Mouse (Mus musculus): ENCODE measurements around the gene Olfr263.
"Not testable (repeated sequence)": the region's sequence is repeated elsewhere in the genome, so short reads cannot be mapped to it uniquely, and the experiment has no call there.

The Olfr263 gene

DNA sequence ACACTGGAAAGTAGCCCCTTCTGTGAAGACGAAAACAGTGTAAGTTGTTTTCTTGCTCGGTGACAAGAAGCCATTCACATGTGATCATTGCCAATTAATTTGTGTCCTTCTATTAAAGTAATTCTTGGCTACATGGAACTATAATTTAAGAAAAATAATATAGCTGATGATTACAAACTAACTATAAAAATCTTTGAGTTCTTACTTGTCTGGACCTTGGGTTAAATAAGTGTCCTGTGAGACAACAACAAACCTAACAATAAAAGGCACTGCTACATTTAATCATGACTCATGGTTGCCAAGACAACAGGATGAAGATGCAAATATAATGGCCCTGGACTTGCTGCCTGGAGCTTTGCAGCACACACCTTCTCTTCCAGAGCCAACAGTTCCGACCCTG, at the start of gene Olfr263:
Olfr263 (plus strand) TSS at position 301 of the 400 bp plus-strand sequence.
- DNase-seq (ENCODE audit: extremely low spot score, low spot score), result not testable (repeated sequence)

- no peak for DNase-seq (ENCODE audit: extremely low spot score, low spot score)
Observed at GRCm38 (mm10) chr13:21082686-21083085, 46.8 kb upstream of the Olfr263 start.

DNA sequence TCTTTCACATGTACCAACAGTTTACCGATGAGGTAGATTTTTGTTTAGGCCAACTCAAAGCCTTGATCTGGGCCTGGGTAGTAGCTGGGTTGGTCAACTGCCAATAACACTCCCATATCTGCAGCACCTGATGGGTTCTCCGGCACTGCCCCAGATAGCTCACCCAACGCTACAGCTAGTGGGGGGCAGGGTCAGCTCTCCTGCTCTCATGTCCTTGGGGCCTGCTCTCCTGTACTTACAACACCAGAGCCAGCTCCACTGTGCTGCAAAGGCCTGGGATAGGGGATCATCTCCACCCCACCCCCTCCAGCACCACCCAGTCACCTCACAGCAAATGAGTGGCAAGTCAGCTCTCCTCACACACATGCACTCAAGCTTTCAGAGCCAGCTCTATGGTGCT, 19.7 kb upstream of the Olfr263 start:
- DNase-seq (ENCODE audit: extremely low spot score, low spot score), result no peak

- DNase-seq (ENCODE audit: extremely low spot score, low spot score), result no peak
Observed at GRCm38 (mm10) chr13:21110441-21110840, 19.0 kb upstream of the Olfr263 start.

DNA sequence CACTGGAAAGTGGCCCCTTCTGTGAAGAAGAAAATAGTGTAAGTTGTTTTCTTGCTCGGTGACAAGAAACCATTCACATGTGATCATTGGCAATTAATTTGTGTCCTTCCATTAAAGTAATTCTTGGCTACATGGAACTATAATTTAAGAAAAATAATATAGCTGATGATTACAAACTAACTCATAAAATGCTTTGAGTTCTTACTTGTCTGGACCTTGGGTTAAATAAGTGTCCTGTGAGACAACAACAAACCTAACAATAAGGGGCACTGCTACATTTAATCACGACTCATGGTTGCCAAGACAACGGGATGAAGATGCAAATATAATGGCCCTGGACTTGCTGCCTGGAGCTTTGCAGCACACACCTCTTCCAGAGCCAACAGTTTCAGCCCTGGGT, 18.3 kb upstream of the Olfr263 start, which contains the start of gene Olfr1369-ps1:
Olfr1369-ps1 (plus strand) TSS at position 301 of the 400 bp plus-strand sequence.
- DNase-seq (ENCODE audit: extremely low spot score, low spot score), result not testable (repeated sequence)

DNA sequence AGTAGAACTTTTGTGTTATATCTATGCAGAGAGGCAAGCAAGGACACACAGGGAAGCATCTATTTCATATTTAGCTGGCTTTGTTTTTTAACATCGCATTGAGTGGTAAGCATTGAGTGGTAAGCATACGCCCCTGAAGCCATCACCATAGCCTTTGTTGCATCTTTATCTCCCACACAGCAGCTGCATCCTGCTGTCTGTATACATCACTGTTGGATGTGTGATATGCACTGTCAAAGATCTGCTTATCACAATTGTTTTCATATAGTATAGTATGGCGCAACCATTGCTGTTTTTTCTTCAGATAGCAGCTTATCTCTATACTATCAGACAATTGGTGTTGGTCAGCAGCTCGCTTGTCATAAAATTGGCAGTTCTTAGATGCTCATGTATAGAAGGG, 15.3 kb upstream of the Olfr263 start:
- DNase-seq (ENCODE audit: extremely low spot score, low spot score), result no peak

- no peak for DNase-seq (ENCODE audit: extremely low spot score, low spot score)
Observed at GRCm38 (mm10) chr13:21142421-21142820, 13.0 kb downstream of the Olfr263 start.

DNA sequence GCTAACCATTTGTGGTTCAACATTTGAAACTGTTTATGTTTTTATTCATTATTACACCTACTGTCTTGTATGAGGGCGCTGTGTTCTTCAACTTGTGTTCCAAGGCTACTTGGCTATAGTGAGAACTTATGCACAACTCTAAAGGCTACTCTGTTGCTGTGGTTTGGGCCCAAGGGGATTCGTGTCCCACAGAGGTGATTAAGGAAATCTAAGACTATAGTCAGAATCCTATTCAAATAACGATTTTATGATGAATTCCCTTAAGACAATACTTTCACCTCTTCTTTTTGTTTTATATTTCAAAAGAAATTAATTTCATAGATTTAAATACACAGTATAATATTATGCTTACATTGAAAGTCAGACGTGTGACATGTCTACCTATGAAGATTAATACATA, 16.3 kb downstream of the Olfr263 start, which contains the start of gene Olfr1368:
Olfr1368 (minus strand) TSS at position 101 of the 400 bp plus-strand sequence.
- no peak for DNase-seq (ENCODE audit: extremely low spot score, low spot score)

GRCm38 (mm10) chr13:21155888-21156287, 26.4 kb downstream of the Olfr263 start:
- DNase-seq (ENCODE audit: extremely low spot score, low spot score), result no peak

DNA sequence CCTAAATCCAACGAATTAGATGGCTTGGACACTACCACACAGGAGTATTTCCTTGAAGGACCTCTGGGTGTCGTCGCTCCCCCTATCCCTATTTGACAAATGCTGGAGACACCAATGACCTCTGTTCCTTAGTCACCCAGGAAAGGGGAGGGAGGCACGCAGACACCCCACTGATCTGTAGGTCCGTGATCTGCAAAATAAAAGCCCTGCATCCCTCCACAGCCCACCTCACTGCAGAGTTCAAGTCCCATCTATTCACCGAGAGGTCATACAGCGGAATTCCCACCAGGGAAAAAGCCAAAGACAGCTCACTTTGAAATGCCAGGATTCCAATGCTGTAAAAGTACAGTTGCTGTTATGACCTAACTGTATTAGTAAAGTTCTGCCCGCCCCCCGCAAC, 28.6 kb downstream of the Olfr263 start:
- no peak for DNase-seq (ENCODE audit: extremely low spot score, low spot score)

GRCm38 (mm10) chr13:21158785-21159474, 29.5 kb downstream of the Olfr263 start:
- peak; percentile 88 for DNase-seq (ENCODE audit: extremely low spot score, low spot score)

DNA sequence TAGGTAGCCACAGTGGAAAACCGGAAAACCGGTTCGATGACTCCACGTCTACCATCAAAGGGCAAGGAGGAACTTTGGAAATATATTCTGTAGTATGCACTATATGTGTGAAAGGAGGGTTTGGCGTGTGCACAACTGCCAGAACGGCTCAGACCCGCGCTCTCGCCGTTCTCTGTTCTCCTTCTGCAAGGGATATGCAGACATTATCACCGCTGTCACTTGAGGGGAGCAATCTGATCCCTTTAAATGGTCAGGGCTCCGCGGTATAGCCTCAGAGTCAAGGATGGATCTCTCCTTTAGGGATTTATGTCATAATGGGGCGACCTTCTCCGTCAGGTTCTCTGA, 30.0 kb downstream of the Olfr263 start:
- DNase-seq (ENCODE audit: extremely low spot score, low spot score), result peak; percentile 57

- peak; percentile 45 for DNase-seq (ENCODE audit: extremely low spot score, low spot score)
Observed at GRCm38 (mm10) chr13:21160041-21160511, 30.6 kb downstream of the Olfr263 start.

- DNase-seq (ENCODE audit: extremely low spot score, low spot score), result peak; percentile 94
Observed at GRCm38 (mm10) chr13:21160657-21161590, 31.5 kb downstream of the Olfr263 start.

DNA sequence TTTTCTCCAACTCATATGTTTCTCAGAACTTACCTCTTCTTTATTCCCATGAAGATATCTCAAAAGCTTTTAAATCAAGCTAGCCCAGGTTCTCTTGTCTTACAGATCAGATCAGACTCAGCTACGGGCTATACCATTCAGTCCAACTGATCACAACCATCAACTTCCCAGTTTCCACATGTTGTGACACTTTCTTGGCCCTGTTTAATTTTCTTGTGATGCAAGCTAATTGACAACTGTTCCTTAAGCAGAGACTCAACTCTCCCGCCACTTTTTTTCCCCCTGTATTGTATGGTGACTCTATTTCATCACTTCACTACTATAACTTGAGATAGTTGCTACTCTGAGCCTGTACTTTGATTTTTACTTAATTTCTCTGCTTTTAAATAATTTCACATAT, 32.2 kb downstream of the Olfr263 start:
- DNase-seq (ENCODE audit: extremely low spot score, low spot score), result no peak

DNA sequence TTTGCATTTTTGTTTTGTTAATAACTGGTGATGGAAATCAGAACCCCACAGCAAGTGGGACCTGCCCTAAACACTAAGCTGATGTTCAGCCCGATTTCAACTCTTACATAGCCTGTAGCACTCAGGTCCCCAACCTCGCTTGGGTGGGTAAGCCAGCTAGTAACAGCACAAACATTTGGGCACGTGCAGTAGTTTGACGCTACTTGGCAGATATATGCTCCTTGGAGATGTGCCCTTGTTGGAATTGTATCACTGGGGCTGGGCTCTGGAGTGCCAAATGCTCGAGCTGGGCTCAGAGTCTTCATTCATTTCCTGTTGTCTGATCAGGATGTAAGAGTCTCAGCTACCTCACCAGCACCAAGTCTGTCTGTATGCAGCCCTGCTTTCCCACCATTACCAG, 33.2 kb downstream of the Olfr263 start:
- DNase-seq (ENCODE audit: extremely low spot score, low spot score), result no peak

- DNase-seq (ENCODE audit: extremely low spot score, low spot score), result peak; percentile 82
Observed at GRCm38 (mm10) chr13:21166936-21167909, 37.8 kb downstream of the Olfr263 start.

DNA sequence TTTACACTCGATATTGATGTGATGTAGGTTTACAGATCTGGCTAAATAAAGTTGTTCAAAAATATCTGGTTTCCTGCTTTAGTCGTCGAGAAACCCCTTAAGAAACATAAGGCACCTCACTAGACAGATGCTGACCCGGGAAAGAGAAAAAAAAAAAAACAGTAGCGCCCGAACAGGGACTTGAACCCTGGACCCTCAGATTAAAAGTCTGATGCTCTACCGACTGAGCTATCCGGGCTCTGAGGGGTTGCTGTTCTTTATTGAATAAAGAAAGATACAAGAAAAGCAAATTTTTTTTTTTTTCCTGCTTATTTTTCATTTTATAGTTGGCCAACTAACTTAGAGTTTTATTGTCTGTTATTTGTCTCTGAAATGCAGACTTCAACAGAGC, 38.5 kb downstream of the Olfr263 start:
- DNase-seq (ENCODE audit: extremely low spot score, low spot score), result no peak

- DNase-seq (ENCODE audit: extremely low spot score, low spot score), result peak; percentile 61
Observed at GRCm38 (mm10) chr13:21168371-21169011, 39.1 kb downstream of the Olfr263 start.

- peak; percentile 31 for DNase-seq (ENCODE audit: extremely low spot score, low spot score)
Observed at GRCm38 (mm10) chr13:21169121-21169656, 39.8 kb downstream of the Olfr263 start.
